Mouse (Mus musculus) mouse trophoblast stem cell (cell line): ENCODE results near the gene Rab11a.

Experiments used
- in situ Hi-C, 2 experiments: fragments of 300-500 bp; cut with MseI, MboI; formaldehyde crosslinking; loops; 2 replicates in 1 of 2; 3 replicates in 1 of 2; pipeline ENCODE4 v1.15.1; 2025

Rab11a gene

DNA sequence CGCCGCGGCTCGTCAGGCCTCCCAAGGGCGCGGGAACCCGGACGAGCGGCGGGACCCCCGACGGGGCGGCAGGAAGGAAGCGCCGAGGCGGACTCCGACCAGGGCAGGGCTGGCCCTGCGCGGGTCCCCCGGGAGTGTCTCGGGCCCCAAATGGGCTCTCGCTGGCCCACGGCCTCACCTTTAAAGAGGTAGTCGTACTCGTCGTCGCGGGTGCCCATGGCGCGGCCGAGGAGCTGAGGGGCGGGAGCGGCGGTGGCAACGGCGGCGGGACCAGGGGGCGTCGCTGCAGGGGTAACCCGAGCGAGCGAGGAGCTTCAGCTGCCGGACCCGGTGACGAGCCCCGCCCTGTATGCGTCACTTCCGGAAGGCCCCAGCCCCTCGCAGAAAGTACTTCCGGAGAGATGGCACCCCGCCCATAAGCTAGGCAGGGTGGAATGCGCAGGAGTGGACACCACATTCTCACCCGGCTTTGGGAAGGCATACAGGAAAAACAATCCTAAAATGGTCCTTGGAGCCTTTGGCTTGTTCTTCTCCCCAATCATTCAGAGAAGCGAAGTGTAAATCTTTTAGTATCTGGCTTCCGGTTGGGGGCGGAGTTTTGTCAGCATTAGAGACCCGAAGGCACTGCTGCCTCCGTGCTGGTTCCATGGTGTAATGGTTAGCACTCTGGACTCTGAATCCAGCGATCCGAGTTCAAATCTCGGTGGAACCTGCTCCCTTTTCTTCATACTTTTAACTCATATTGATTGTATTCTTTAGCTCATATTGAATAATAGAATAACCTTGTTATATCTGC is at the start of gene Rab11a:
TSS of gene Rab11a (minus strand) at position 353 of the 796 bp plus-strand sequence.
- in situ Hi-C loops: no loop called here

DNA sequence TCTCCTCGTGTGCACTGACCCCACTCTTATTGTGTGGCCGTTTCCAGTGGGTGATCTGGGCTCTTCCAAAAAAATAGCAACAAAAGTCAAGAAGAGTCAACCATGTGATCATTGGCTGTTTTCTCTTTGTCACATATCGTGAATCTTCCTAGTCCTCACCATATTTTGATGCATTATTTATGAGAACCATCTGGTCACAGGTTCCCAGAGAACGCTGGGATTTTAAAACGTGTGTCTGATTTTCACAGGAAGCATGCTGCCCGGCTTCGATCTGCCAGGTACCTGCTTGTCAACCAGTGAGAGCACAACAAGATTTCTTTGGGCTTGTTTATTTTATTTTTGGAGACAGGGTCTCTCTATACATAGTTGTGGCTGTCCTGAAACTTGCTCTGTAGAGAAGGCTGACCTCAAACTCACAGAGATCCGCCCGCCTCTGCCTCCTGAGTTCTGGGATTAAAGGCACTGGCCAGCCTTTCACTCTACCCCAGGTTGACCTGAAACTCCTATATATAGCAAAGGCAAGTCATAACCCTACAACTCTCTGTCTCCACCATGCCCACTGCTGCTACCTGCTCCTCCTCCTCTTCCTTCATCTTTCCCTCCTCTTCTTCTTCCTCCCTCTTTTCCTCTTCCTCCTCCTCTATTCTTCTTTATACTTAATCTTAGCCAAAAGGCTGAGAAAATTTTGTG is 48.8 kb upstream of the Rab11a start:
- in situ Hi-C loops: loop anchor here (10.0 kb wide), 1 partner anchor 78 kb away; no protein-coding TSS in a partner anchor

DNA sequence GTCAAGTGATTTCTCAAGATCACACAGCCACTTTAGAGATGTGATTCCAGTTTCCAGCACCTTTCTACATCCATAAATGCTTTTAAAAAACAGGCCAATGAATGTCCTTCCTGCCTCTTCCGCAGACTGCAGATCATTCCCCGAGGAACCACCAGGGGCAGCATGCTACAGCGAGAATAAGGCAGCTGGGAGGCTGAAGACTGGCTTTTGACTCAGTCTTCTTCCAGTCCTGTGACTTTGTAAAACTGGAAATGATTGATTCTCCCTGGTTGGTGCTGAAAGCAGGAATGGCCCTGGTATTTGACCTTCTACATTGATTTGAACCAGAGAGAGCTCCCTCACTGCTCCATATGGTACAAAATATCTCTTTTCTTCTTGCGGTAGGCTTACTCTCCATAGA is 47.3 kb upstream of the Rab11a start:
- in situ Hi-C loops: loop anchor here (10.0 kb wide), 1 partner anchor 80 kb away; no protein-coding TSS in a partner anchor

DNA sequence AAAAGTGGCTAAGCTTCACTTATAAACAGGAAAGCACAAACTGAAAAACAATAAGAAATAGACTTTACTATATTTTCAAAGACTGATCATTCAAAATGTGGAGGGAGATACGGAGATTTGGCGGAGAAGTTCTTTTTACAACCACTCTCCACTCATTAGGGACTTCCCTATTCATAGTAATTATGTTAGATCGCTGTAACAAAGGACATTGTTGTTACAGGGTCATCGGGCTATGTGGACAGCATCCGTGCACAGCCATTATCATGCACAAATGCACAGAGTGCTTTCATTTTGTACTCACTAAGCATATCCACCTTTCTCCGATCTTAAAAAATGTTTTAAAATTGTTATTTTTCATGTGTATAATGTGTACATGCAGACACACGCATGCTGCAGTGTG is 46.0 kb upstream of the Rab11a start:
- in situ Hi-C loops: loop anchor here (10.0 kb wide), 1 partner anchor 81 kb away; no protein-coding TSS in a partner anchor

DNA sequence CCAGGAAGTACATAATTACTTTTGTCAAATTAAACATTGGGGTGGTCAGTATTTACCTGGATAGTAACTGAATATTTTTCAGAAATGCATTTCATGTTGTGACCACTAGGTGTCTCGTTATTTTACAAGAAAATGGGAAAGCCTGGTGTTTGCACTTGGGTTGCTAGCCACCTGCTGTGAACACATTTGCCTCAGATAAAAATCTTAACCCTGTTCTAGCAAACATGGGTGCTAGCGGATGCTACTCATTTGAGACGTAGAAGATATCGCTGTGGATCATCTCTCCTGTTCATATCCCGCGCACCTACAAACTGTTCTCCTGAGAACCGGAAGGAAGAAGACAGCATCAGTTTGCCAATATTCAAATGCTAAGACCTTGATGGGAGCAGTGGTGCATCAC is 42.1 kb upstream of the Rab11a start:
- in situ Hi-C loops: loop anchor here (10.0 kb wide), 1 partner anchor 85 kb away; no protein-coding TSS in a partner anchor

DNA sequence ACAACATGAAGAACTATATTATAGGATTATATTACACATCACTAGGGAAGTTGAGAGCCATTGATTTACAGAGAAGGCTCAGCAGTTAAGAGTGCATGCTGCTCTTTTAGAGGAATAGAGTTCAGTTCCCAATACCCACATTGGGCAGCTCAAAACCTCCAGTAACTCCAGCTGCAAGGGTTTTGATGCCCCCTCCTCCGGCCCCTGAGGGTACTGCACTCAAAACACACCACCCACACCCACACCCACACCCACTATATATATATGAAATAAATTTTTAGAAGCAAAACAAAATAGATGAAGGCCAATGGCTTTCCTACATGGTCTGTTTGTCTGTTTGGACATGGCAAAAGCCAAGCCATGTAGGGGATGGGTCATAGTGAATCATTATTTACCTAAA is 40.6 kb upstream of the Rab11a start:
- in situ Hi-C loops: no loop called here

DNA sequence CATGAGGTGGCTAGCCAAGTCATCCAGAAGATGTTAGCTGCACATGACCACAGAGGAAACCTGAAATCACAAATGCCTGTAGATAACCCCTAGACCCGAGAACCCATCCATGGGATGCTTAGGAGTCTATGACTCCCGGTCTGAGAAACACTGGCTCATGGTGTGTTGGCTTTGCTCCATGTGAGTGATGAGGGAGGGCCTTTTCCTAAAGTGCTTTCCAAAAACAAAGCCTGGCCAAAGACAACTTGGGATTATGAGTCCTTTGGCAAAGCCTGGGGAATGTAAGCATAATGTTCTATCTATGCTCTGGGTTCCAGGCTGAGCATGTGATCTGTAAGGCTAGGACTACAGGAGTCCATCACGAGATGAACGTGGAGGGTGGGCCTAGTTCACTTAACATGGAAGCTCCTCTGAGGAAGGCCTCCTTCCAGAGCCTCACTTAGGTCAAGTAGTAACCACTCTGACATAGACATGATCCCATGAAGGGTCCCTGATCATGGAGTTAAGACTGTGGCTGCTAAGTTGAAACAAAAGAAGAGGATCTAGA is 40.0 kb upstream of the Rab11a start:
- in situ Hi-C loops: no loop called here

DNA sequence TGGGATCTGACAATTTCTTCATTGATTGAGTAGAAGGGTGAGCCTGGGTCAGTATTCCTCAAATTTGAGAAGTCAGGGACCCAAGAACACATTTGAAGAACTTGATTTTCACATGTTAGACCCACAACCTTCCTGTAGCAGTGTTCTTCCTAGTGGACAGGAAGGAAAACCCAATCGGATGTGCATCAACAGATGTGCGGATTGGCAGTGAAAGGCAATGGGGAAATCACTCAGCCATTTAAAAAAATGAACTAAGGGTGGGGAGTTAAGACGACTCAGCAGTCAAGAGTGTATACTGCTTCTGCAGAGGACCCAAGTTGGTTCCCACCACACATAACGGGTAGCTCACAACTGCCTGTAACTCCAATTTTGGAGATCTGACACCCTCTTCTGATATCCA is 37.9 kb upstream of the Rab11a start:
- in situ Hi-C loops: no loop called here

DNA sequence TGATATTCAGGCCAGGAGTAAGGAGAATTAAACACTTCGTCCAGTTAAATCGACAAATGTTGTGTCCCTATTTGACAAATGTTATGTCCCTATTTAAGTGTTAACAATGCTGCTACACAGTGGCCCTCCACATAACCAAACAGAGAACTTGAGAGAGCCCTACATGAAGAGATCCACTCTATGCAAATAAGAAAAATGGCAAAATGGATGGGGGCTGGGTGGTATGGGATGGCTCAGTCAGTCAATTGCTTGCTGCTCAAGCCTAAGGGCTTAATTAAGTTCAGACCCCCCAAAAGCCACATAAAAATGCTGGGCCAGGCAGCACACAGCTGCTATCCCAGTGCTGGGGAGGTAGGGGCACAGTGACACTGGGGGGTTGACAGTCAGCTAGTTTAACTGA is 37.3 kb upstream of the Rab11a start:
- in situ Hi-C loops: no loop called here

DNA sequence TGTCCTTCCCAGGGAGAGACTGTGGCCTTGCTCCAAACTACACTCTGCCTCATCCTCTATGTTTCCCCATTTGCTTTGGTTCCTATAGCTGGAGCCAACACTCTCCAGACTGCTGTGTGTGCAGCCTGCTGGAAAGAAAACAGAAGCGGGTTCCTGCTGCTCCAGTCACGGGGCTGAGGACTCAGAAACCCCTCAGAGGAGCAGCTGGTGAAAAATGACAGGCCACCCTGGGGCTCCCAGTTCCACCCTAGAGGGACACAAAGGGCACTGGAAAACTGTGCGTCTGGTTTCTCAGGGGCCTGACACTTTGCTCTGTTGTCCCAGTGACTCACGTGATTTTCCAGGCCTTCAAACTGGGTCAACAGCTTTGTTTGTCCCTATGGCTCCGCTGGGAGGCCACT is 36.9 kb upstream of the Rab11a start:
- in situ Hi-C loops: no loop called here

DNA sequence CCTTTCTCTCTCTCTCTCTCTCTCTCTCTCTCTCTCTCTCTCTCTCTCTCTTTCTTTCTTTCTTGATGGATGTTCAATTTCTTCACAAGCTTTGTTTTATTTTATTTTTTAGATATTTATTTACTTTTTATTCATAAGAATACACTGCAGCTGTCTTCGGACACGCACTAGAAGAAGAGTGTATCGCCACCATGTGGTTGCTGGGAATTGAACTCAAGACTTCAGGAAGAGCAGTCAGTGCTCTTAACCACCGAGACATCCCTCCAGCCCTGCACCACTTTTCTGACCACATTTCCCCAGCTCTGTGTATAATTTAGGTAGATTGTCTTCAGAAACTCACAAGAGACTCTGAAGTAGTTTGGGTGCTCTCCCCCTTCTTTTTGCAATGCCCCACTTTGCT is 36.4 kb upstream of the Rab11a start:
- in situ Hi-C loops: no loop called here

DNA sequence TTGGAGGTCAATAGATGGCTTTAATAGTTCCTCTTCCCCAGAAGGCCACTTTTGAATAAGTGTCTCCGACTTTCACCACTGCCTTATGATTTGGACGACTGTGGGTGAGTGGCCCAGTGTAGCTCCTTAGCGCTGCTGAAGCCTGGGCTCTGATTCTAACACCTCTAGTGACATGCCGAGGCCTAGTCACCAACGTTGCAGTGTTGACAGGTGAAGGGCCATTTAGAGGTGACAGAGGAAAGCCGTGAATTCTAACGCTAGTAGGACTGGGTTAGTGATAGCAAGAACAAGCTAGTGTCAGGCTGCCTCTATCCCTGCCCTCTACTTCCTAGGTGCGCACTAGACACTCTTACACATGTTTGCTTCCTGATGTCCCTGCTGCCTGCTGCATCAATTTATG is 35.7 kb upstream of the Rab11a start:
- in situ Hi-C loops: no loop called here

DNA sequence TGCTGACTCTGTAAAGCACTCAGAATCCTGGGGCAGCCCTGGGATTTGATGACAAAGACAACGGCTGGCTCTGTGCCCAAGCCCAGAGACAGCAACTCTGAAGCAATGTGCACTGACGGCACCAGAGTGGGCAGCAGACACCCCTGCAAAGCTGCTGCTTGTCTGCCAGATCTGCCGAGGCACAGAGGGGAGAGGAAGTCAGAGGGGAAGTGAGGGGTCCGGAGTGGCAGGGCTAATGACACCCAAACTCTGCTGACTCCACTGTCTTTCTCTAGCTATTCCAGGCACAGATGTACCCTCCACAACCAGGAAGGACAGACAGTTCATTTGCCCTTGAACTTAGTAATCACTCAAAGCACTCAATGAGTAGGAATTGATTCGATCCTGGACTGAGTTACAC is 33.7 kb upstream of the Rab11a start:
- in situ Hi-C loops: no loop called here

DNA sequence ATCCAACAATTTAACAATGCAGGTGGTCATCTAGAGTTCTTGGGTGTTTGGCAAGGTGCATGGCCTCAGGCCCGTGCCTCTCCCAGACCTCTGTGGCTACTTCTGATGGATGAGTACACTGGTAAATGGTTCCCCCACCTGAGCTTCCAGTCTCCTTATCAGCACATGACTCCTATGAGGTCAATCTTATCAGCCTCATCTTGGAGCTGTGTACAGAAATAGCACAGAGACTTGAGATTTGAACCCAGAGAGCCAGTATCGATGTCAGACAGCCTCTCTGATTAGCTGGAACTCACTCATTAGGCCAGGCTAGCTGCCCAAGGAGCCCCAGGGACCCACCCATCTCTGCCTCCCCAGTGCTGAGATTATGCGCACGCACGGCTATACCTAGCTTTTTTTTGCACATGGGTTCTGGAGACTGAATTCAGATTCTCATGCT is 32.9 kb upstream of the Rab11a start:
- in situ Hi-C loops: no loop called here

DNA sequence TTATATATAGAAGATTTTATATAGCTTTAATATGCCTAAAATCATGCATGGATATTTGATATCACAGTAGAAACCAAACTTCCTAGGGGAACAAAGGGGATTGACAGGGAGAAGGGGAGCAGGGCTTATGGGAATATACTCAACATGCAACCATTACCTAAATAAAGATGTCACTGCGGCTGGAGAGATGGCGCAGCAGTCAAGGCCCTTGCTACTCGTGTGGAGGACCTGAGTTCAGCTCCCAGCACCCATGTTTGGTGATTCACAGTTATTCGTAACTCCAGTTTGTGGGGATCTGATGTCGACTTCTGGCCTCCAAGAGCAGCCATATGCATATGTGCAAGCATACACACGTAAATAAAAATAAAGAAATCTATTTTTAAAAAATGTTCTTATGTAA is 32.4 kb upstream of the Rab11a start:
- in situ Hi-C loops: no loop called here

DNA sequence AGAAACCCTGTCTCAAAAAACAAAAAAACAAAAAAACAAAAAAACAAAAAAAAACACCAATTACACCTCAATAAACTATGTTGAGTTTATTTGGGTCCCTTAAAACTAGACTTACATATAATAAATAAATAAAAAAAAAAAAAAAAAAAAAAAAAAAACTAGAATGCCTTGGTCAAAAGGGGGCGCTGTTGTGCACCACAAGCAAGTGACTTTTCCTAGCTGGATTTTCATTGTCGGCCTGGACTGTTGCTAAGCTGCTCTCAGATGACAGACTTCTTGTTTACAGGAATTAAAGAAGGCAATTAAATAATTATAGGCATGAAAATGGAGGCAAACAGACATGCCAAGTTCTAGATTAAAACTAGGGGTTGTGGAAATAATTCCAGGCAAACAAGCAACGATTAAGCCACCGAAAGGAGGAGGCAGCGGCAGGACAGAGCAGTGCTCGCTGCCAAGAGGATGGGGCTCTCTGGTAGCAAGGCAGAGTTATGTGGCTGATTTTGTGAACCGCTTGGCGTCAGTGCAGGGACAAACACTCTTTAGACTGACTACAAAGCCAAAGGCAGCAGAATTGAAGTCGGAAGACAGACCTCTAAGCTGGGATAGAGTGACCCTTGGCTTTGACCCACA is 31.6 kb upstream of the Rab11a start:
- in situ Hi-C loops: no loop called here

DNA sequence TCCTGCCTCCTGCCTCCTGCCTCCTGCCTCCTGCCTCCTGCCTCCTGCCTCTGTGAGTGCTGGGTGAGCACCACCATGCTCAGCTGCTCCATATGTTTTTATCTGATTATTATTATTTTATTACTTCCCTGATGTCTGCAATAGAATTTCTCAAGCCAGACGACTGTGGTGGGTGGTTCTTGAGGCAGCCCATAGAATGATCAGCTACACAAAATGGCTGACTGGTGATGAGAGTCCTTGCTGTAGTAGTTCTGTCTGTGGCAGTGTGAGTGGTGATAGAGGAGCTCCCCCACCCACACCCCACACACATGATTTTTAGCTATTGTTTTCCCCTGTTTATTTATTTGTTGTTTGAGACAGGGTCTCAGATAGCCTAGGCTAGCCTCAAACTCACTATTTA is 30.2 kb upstream of the Rab11a start:
- in situ Hi-C loops: no loop called here

DNA sequence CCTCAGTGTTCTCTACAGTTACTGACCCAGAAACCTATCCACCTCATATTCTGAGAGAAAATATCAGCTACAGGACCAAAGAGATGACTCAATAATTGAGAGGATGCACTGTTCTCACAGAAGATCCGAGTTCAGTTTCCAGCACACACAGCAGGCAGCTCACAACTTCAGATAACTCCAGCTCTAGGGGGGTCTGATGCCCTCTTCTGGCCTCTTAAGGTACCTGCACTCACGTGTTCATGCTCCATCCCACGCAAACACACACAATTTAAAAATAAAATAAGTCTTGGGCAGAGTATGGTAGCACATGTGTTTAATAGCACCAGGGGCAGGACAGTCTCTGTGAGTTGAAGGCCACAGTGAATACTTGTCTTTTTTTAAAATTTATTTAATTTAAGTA is 28.6 kb upstream of the Rab11a start:
- in situ Hi-C loops: no loop called here

DNA sequence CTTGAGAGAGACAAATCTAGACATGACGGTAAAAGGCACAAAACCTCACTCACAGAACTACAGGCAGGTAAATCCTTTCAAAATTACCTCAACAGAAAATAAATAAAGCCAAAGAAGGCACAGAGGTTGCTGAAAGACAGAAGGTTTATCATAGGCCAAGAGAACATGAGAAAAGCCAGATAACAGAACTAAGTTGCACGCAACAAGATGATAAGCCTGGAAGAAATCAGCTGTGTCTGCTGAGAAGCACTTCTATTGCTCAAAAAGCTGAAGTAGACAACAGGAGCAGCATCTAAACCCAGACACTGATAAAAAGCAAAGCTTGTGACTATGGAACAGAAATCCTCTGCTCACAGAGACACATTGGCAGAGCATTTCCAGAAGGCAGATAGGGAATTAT is 27.3 kb upstream of the Rab11a start:
- in situ Hi-C loops: no loop called here

DNA sequence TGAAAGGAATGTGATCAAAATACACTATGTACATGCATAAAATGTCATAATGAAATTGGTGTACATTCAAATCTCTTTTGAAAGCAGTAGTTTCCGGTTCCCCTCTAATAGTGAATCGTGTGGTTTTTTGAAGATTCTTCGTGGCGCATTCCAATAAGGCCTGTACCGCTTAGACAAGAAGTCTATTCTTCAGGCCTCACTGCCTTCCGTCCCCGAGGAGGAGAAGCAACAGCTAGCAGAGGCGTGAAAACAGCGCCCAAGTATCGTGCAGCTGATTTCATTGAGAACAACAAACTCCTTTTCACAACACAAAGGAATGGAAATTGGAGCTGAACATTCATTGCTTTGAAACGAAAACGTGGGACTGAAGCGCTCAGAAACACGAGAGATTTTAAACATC is 20.5 kb upstream of the Rab11a start:
- in situ Hi-C loops: no loop called here

DNA sequence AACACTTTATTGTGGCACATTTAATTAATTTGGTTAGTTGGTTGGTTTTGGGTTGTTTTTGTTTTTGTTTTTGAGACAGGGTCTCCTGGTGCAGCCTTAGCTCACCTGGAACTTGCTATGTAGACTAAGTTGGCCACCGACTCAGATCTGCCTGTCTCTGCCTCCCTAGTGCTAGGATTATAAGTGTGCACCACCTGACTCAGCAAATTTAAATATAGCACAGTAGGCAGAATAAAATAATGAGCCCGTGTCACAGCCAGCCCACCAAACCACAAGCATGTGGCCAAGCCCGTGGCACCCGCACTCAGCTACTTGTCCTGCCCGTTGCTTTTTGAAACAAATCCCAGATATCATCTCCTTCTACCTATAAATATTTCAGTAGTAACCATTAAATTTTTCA is 15.0 kb upstream of the Rab11a start:
- in situ Hi-C loops: no loop called here

DNA sequence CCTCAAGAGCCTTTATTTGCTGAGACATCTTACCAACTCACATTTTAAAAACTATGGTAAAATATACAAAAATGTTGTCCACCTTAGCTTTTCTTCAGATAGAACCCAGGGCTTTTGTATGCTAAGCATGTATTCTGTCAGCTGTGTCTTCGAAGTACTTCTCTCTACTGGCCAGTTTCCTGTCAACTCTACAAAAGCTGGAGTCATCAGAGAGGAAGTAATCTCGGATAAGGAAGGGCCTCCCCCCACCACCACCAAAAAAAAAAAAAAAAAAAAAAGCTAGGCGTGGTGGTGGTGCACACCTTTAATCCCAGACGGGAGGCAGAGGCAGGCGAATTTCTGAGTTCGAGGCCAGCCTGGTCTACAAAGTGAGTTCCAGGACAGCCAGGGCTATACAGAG is 11.8 kb upstream of the Rab11a start:
- in situ Hi-C loops: no loop called here
